Mouse (Mus musculus): ENCODE measurements around the gene Zbtb9. TPM values are rescaled to one million over a fixed set of nuclear protein-coding genes. Genes with fewer than 3 reads are reported as not detected.

The Zbtb9 gene
- total and polyA plus RNA-seq, 3 experiments: 10.7 to 13.4 TPM; not detected in 1

DNA sequence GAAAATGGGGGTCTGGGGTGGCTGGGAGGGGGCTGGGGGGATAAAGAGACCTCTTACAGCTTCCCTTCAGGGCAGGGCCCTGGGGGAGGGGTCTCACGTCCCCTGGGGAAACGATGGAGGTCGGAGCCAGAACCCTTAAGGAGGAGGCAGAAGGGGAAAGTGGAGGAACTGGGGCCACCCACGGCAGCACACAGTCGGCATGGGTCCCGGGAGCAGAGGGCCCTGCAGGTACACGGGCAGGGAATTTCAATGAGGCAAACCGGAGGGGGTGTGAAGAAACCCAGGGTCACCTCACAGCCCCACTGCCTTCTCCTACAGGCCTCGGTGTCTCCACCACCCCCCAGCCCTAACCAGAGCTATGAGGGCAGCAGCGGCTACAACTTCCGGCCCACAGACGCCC lies 36.5 kb upstream of the Zbtb9 start:
- peaks cover 2 to 7% of the 10 kb centered on the region in 2 experiments; a peak in 3 of 4 replicates for H3K4me1 ChIP-seq (ENCODE audit: control insufficient read depth in 1 of 2, insufficient read depth in 2 of 2, low read length in 2 of 2)
- H3K36me3 ChIP-seq (ENCODE audit: control insufficient read depth in 1 of 2, insufficient read depth in 2 of 2, low read length in 2 of 2): peaks cover 4 to 9% of the 10 kb centered on the region in 2 experiments

DNA sequence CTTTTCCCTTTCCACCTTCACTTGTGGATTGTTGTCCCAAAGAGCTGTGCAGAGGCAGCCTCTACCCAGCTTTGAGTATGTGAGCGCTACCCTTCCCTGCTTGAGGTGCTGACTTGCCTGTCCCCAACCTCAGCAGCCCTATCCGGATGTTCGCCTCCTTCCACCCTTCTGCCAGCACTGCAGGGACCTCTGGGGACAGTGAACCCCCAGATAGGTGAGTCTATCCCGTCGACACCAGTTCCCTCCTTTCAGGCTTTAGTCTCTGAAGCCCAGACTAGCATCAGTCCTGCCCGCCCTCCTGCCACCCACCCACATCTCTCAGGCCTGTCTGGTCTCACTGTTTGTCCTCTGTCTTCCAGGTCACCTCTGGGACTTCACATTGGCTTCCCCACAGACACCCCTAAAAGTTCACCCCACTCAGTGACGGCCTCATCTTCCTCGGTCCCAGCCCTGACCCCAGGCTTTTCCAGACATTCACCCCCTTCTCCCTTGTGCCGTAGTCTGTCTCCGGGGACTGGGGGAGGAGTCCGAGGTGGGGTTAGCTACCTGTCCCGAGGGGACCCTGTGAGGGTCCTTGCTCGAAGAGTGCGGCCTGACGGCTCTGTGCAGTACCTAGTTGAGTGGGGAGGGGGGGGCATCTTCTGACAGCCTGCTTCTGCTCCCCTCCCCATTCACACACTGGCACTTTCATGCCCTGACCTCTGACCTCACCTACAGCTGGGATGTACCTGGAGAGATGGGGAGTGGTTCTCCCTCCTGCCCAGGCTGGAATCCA lies 35.9 kb upstream of the Zbtb9 start:
- H3K79me2 ChIP-seq (ENCODE audit: control insufficient read depth, insufficient read depth, low read length, poor library complexity): peaks cover 28% of the 10 kb centered on the region
- H3K27ac ChIP-seq (ENCODE audit: control insufficient read depth, low read depth, low read length): no peak overlapping the region
- H3K36me3 ChIP-seq (ENCODE audit: control insufficient read depth in 1 of 2, insufficient read depth in 2 of 2, low read length in 2 of 2): peaks cover 2 to 9% of the 10 kb centered on the region in 2 experiments
- H3K4me1 ChIP-seq (ENCODE audit: control insufficient read depth in 1 of 2, insufficient read depth in 2 of 2, low read length in 2 of 2): peaks cover 2 to 10% of the 10 kb centered on the region in 2 experiments; a peak in 3 of 4 replicates
- DNase-seq (ENCODE audit: low read depth, low spot score): no peak
- no peak overlapping the region for H3K4me3 ChIP-seq (ENCODE audit: control insufficient read depth in 1 of 2, insufficient read depth in 1 of 2, low read depth in 2 of 2, low read length in 2 of 2)
- TF ChIP-seq BHLHE40 (IDR thresholded peaks at IDR 0.05; ENCODE audit: borderline replicate concordance, low read depth, low read length) (no peak), EP300 (IDR thresholded peaks at IDR 0.05; ENCODE audit: low read depth in 1 of 2, low read length in 2 of 2) (no peak), KAT2A (conservative IDR thresholded peaks at IDR 0.05; ENCODE audit: low read depth, low read length) (no peak), POLR2AphosphoS2 (IDR thresholded peaks at IDR 0.05; ENCODE audit: low read length) (no peak), ELF1 (IDR thresholded peaks at IDR 0.05; ENCODE audit: low read depth, low read length) (no peak), CHD1 (IDR thresholded peaks at IDR 0.05; ENCODE audit: low read depth, low read length) (no peak), ETS1 (IDR thresholded peaks at IDR 0.05; ENCODE audit: low read depth, low read length) (no peak), MXI1 (IDR thresholded peaks at IDR 0.05; ENCODE audit: low read depth, low read length) (no peak), GATA1 (IDR thresholded peaks at IDR 0.05; ENCODE audit: low read depth, low read length) (no peak), SIN3A (IDR thresholded peaks at IDR 0.05; ENCODE audit: low read length) (no peak), MYB (IDR thresholded peaks at IDR 0.05; ENCODE audit: low read depth, low read length) (no peak)
- H3K9ac ChIP-seq (ENCODE audit: control insufficient read depth, low read depth, low read length, poor library complexity, severe bottlenecking): no peak overlapping the region
- H3K9me3 ChIP-seq (replicated peaks; ENCODE audit: insufficient read depth, low read length): no peaks in the 10 kb centered on the region
- H3K27me3 ChIP-seq (ENCODE audit: control insufficient read depth in 1 of 2, insufficient read depth in 2 of 2, low read length in 2 of 2): no peaks in the 10 kb centered on the region

More for the DNA sequence above, 36.5 kb upstream of the Zbtb9 start:
- DNase-seq (ENCODE audit: low read depth, low spot score): no peak
- H3K9me3 ChIP-seq (replicated peaks; ENCODE audit: insufficient read depth, low read length): no peaks in the 10 kb centered on the region
- no peaks in the 10 kb centered on the region for H3K27me3 ChIP-seq (ENCODE audit: control insufficient read depth in 1 of 2, insufficient read depth in 2 of 2, low read length in 2 of 2)
- H3K27ac ChIP-seq (ENCODE audit: control insufficient read depth, low read depth, low read length): no peak overlapping the region
- peaks cover 26% of the 10 kb centered on the region for H3K79me2 ChIP-seq (ENCODE audit: control insufficient read depth, insufficient read depth, low read length, poor library complexity)
- no peak overlapping the region for H3K4me3 ChIP-seq (ENCODE audit: control insufficient read depth in 1 of 2, insufficient read depth in 1 of 2, low read depth in 2 of 2, low read length in 2 of 2)
- no peak overlapping the region for H3K9ac ChIP-seq (ENCODE audit: control insufficient read depth, low read depth, low read length, poor library complexity, severe bottlenecking)
- no peak for TF ChIP-seq TBP (IDR thresholded peaks at IDR 0.05; ENCODE audit: low read depth, low read length)
- TF ChIP-seq MYB (IDR thresholded peaks at IDR 0.05; ENCODE audit: low read depth, low read length): no peak
- no peak for TF ChIP-seq RAD21 (IDR thresholded peaks at IDR 0.05; ENCODE audit: low read depth, low read length)
- TF ChIP-seq KAT2A (conservative IDR thresholded peaks at IDR 0.05; ENCODE audit: low read depth, low read length): no peak
- TF ChIP-seq ZMIZ1 (IDR thresholded peaks at IDR 0.05; ENCODE audit: low read depth, low read length): no peak
- TF ChIP-seq MYC (IDR thresholded peaks at IDR 0.05; ENCODE audit: low read depth, low read length): no peak
- no peak for TF ChIP-seq SIN3A (IDR thresholded peaks at IDR 0.05; ENCODE audit: low read length)
- no peak for TF ChIP-seq POLR2AphosphoS5 (IDR thresholded peaks at IDR 0.05; ENCODE audit: borderline replicate concordance, low read depth, low read length)
- no peak for TF ChIP-seq TAL1 (IDR thresholded peaks at IDR 0.05; ENCODE audit: low read length)
- TF ChIP-seq MAZ (IDR thresholded peaks at IDR 0.05; ENCODE audit: low read depth, low read length): no peak
- TF ChIP-seq CHD1 (IDR thresholded peaks at IDR 0.05; ENCODE audit: low read depth, low read length): no peak
- TF ChIP-seq GABPA (IDR thresholded peaks at IDR 0.05; ENCODE audit: low read depth, low read length): no peak
- no peak for TF ChIP-seq CHD2 (IDR thresholded peaks at IDR 0.05; ENCODE audit: low read length)
- no peak for TF ChIP-seq BHLHE40 (IDR thresholded peaks at IDR 0.05; ENCODE audit: borderline replicate concordance, low read depth, low read length)
- no peak for TF ChIP-seq TCF12 (IDR thresholded peaks at IDR 0.05; ENCODE audit: low read depth, low read length)
- TF ChIP-seq POLR2AphosphoS2 (IDR thresholded peaks at IDR 0.05; ENCODE audit: low read length): no peak
- TF ChIP-seq JUND (IDR thresholded peaks at IDR 0.05; ENCODE audit: low read depth, low read length): no peak
- TF ChIP-seq ZC3H11A (IDR thresholded peaks at IDR 0.05; ENCODE audit: low read depth, low read length): no peak
- TF ChIP-seq USF2 (IDR thresholded peaks at IDR 0.05; ENCODE audit: borderline replicate concordance in 1 of 2, insufficient read depth in 1 of 2, low read depth in 1 of 2, low read length in 2 of 2): no peak
